Mouse (Mus musculus) hindbrain, embryonic 15.5 days (tissue): ENCODE measurements around the gene Gm10134. TPM values are rescaled to one million over a fixed set of nuclear protein-coding genes. Genes with fewer than 3 reads are reported as not detected.

Source experiments
- ATAC-seq: fragments of 200-750 bp; cut with Nextera tagmentation; 2 replicates; pipeline ENCODE4 v1.8.0; 2017; ENCODE audit warnings: low read depth, moderate number of reproducible peaks, moderate TSS enrichment; ENCODE audit not compliant: low FRiP score
- H3K27ac ChIP-seq: fragments of 300-500 bp; sonication (generic); replicated peaks from 2 replicates; pipeline ENCODE4 v1.5.1; 2015; ENCODE audit warnings: mild to moderate bottlenecking, inconsistent platforms
- H3K27me3 ChIP-seq: fragments of 300-500 bp; sonication (generic); 2 replicates; pipeline ENCODE4 v1.6.1; 2015; ENCODE audit warnings: control low read depth, inconsistent platforms
- H3K36me3 ChIP-seq: fragments of 300-500 bp; sonication (generic); 2 replicates; pipeline ENCODE4 v1.6.1; 2015; ENCODE audit warnings: control low read depth, inconsistent platforms
- H3K4me1 ChIP-seq: fragments of 300-500 bp; sonication (generic); replicated peaks from 2 replicates; pipeline ENCODE4 v1.6.1; 2015; ENCODE audit warnings: control low read depth, inconsistent platforms
- H3K4me2 ChIP-seq: fragments of 300-500 bp; sonication (generic); 2 replicates; pipeline ENCODE4 v1.6.1; 2015; ENCODE audit warnings: moderate library complexity, mild to moderate bottlenecking, inconsistent platforms
- H3K4me3 ChIP-seq: fragments of 300-500 bp; sonication (generic); 2 replicates; pipeline ENCODE4 v1.5.1; 2015; ENCODE audit warnings: mild to moderate bottlenecking, inconsistent platforms
- H3K9ac ChIP-seq: fragments of 300-500 bp; sonication (generic); 2 replicates; pipeline ENCODE4 v1.6.1; 2015; ENCODE audit warnings: inconsistent platforms
- H3K9me3 ChIP-seq: fragments of 300-500 bp; sonication (generic); 2 replicates; pipeline ENCODE4 v1.6.1; 2016; ENCODE audit warnings: control low read depth, inconsistent platforms
- WGBS: fragments of 180-500 bp; shearing (Covaris S2); methylation state at CpG from one replicate; pipeline ENCODE4 v1.1.7; 2015; 5-methylcytosine and 5-hydroxymethylcytosine counted together
- polyA plus RNA-seq: library from polyadenylated mRNA; unstranded; fragments of >200 nt; fragmentation: Nextera tagmentation; extraction: Ambion mirVana; gene quantifications from 2 replicates; pipeline ENCODE4 v1.2.1, GENCODE M21; 2015

The Gm10134 gene
- polyA plus RNA-seq, 1 experiment from 2014 or later, result 2.7 TPM

DNA sequence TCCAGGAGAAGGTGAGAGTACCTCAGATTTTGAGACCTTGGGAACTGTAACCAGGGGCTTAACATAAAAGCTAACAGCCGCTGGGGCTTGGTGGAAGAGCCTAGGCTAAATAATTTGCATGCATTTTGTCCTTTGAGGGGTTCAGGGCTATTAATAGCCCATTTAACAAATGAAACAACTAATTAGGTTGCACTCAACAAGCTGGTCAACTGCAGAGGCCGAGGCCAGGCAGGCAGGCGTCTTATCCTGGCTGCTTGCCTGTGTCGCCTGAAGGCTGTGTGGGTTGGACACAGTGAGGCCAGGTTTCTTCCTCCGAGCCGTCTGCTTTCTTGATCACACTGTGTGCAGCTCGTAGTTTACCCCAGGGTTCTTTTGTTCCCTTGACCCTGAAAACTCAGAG, 29.8 kb downstream of the Gm10134 start:
- no peak for ATAC-seq
- 25% methylated on average over 7 of the region's 7 CpGs for WGBS
- Histone ChIP-seq H3K9me3 (no peaks in the 10 kb centered on the region), H3K36me3 (no peaks in the 10 kb centered on the region), H3K9ac (no peak overlapping the region), H3K27me3 (no peaks in the 10 kb centered on the region), H3K4me1 (peaks cover 98% of the 10 kb centered on the region), H3K27ac (peak overlapping the region; percentile 82), H3K4me2 (peak overlapping the region; percentile 67), H3K4me3 (peak overlapping the region; percentile 1; the same call in 1 of the 2 replicates)

DNA sequence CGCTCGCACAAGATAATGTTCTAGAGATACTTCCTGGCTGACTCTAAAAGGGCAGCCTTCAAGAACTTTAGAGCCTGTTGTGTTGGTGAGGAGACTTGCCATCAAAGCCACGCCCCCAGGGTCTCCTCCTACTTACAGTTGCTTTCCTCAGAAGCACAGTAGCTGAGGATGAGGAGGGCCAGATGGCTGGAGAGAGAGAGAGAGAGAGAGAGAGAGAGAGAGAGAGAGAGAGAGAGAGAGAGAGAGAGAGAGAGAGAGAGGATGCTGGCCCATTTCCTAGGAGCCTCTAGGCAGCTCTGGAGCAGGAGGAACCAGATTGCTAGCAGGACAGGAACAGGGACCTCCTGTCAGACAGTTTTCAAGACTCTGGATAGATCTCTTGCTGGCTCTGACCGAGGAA, 30.3 kb downstream of the Gm10134 start:
- H3K9ac ChIP-seq, result no peak overlapping the region
- H3K4me1 ChIP-seq, result peaks cover 96% of the 10 kb centered on the region
- H3K9me3 ChIP-seq, result no peaks in the 10 kb centered on the region
- H3K4me3 ChIP-seq, result no peak overlapping the region
- H3K27ac ChIP-seq, result peak overlapping the region; percentile 82
- H3K4me2 ChIP-seq, result peak overlapping the region; percentile 67; the same call in 1 of the 2 replicates
- ATAC-seq, result no peak
- H3K27me3 ChIP-seq, result no peaks in the 10 kb centered on the region
- no peaks in the 10 kb centered on the region for H3K36me3 ChIP-seq
- WGBS, result 65% methylated on average over 4 of the region's 4 CpGs

DNA sequence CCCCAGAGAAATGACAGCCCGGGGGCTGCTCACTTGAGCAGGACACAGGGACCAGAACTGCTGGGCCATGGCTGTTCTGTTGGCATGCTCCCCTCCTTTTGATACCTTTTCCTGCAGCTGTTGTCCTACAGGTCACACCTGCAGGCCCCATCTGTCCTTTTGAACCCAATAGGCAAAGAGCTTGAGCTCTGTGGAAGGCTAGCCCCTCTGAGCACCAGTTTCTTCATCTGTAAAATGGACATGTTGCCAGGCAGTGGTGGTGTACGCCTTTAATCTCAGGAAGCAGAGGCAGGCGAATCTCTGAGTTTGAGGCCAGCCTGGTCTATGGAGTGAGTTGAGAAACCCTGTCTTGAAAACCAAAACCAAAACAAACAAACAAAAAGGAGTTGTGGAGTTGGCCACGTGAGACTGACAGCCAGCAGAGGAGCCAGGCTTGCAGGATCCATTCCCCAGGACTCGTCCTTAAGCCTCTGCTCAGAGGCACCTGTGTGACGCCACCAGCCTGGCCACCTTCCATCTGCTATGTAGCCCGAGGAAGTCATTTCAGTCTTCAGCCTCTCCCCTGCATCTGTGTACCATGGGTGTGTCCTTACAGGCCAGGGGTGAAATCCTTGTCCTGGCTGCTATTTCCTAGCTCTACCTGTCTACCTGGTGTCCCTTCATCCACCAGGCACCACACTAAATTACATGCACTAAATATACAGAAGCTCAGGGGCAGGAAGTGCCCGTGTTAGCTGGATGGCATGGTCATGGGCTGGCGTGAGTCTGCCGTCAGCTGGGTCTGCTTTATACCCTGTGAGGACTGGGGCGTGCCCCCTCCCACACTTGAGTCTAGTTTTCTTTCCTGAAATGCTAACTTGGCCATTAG, 31.1 kb downstream of the Gm10134 start:
- Histone ChIP-seq H3K27ac (peak overlapping the region; percentile 42), H3K9ac (no peak overlapping the region), H3K27me3 (no peaks in the 10 kb centered on the region), H3K4me1 (peaks cover 89% of the 10 kb centered on the region), H3K4me2 (no peak overlapping the region), H3K36me3 (peaks cover 2% of the 10 kb centered on the region), H3K9me3 (no peaks in the 10 kb centered on the region), H3K4me3 (no peak overlapping the region)
- WGBS, result 68% methylated on average over 11 of the region's 11 CpGs
- ATAC-seq, result no peak

DNA sequence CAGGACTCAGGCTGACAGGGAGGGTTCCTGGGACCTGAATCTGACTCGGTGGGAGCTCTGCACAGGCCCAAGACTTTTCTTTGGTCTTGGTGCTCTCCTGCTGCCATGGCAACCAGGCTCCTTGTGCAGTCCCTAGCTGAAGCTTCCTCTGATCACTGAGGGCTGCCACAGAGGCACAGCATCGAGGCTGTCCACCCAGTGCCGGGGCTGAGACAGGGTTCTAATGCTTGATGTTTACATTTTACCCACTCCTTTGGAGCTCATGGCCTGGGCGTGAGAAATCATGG, 31.7 kb downstream of the Gm10134 start:
- no peak overlapping the region for H3K4me2 ChIP-seq
- no peaks in the 10 kb centered on the region for H3K27me3 ChIP-seq
- ATAC-seq, result no peak
- H3K4me3 ChIP-seq, result no peak overlapping the region
- no peak overlapping the region for H3K9ac ChIP-seq
- no peak overlapping the region for H3K27ac ChIP-seq
- H3K9me3 ChIP-seq, result no peaks in the 10 kb centered on the region
- peaks cover 83% of the 10 kb centered on the region for H3K4me1 ChIP-seq
- H3K36me3 ChIP-seq, result peaks cover 8% of the 10 kb centered on the region
- 21% methylated on average over 4 of the region's 4 CpGs for WGBS

DNA sequence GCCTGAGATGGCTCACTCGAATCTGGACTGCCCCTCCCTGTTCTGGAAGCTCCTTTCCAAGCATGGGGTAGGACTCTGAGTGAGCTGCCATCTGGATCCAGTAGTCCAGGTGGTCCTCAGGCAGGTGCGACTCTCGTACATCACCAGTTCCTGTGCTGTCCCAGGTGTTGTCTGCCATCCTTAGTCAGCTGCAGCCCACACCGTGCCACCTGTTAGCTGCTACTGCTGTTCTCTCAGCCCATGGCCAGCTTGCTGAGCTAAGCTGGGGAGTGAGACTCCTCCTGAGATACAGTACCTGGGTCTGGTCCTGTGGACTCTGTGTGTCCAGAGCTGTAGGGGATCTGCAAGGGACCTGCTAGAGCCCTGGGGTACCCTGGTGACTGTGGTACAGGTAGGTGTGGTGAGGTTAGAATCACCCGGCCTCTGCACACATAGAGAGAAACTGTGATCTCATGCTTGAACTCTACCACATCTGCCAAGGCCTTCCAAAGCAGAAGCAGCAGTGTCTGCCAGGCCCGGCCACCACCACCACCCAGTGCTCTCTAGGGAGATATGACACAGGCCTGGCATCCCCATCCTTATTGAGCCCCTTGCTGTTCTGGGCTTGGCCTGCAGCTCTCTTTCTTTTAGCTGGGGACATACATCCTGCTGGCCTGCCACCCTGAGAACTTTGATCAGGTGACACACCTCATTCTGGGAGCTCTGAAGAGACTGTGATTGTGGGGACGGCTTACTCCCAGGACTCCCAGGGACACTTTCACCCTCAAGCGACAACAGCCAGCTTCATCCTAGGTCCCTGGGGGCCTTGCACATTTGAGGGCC, 32.3 kb downstream of the Gm10134 start:
- Histone ChIP-seq H3K27ac (peak overlapping the region; percentile 80), H3K4me2 (no peak overlapping the region), H3K9ac (no peak overlapping the region), H3K27me3 (no peaks in the 10 kb centered on the region), H3K36me3 (peaks cover 12% of the 10 kb centered on the region), H3K4me3 (no peak overlapping the region), H3K4me1 (peaks cover 77% of the 10 kb centered on the region), H3K9me3 (no peaks in the 10 kb centered on the region)
- 58% methylated on average over 8 of the region's 8 CpGs for WGBS
- no peak for ATAC-seq

DNA sequence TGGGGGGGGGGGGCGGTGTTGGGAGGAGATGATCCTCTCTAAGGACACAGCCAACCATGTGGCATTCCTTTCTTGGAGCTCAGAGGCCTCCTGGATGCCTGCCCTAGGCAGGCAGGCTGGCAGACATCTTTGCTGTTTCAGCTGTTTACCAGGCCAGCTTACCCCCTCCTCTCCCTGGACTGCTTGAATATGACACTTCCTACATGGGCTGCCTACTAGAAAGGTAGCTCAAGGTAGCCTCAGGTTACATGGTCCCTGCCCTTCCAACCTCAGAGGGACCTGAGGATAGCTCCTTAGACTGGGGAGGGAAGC, 32.9 kb downstream of the Gm10134 start:
- Histone ChIP-seq H3K36me3 (peaks cover 18% of the 10 kb centered on the region), H3K27me3 (no peaks in the 10 kb centered on the region), H3K9me3 (no peaks in the 10 kb centered on the region), H3K4me2 (no peak overlapping the region), H3K27ac (peak overlapping the region; percentile 80), H3K9ac (no peak overlapping the region), H3K4me3 (no peak overlapping the region), H3K4me1 (peaks cover 71% of the 10 kb centered on the region)
- ATAC-seq, result no peak
- WGBS, result 50% methylated on average over 1 of the region's 1 CpGs

DNA sequence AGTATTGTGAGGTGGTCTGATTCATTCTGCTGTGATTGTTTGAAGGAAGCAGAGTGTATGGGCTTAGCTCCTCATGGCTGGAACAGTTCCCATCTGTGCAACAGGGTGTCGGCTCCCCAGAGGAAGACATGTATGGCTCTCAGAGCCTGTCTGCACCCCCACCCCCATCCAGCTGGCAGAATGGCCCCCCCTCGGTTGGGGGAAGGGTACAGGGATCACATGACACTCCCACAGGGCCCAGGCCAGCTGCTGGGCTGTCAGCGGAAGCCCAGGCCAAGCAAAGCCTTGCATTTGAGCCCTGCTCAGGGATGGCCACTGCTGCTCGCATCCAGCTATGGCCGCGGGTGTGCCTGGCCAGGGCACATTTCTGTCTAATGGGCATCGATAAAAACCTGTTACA, 33.3 kb downstream of the Gm10134 start:
- H3K9ac ChIP-seq, result peak overlapping the region; percentile 16; the same call in 1 of the 2 replicates
- peaks cover 22% of the 10 kb centered on the region for H3K36me3 ChIP-seq
- no peak overlapping the region for H3K4me3 ChIP-seq
- peak; percentile 49 for ATAC-seq
- no peaks in the 10 kb centered on the region for H3K27me3 ChIP-seq
- 27% methylated on average over 7 of the region's 7 CpGs for WGBS
- H3K9me3 ChIP-seq, result no peaks in the 10 kb centered on the region
- peaks cover 67% of the 10 kb centered on the region for H3K4me1 ChIP-seq
- no peak overlapping the region for H3K4me2 ChIP-seq
- peak overlapping the region; percentile 80 for H3K27ac ChIP-seq

DNA sequence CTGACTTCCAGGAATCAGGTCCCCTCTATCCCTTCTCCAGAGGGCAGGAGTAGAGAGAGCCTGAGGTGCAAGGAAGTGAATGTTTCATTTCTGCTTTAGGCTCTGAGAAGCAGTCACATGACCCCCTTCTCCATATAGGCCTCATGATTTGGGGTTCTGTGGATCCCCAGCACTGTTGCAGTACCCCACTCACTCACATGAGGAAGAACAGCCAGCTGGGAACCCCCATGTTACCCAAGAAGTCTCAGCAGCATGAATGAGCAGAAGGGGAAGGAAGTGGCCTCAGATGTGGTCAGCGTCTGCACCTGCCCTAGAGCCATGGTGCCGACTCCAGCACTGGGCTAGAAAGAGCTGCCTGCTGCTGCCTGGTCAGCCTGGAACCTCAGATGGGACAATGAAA, 34.1 kb downstream of the Gm10134 start:
- Histone ChIP-seq H3K27ac (peak overlapping the region; percentile 80), H3K9me3 (no peaks in the 10 kb centered on the region), H3K4me3 (no peak overlapping the region), H3K36me3 (peaks cover 29% of the 10 kb centered on the region), H3K4me2 (no peak overlapping the region), H3K4me1 (peaks cover 60% of the 10 kb centered on the region), H3K27me3 (no peaks in the 10 kb centered on the region), H3K9ac (no peak overlapping the region; the same call in 1 of the 2 replicates)
- WGBS, result 83% methylated on average over 2 of the region's 2 CpGs
- ATAC-seq, result no peak

DNA sequence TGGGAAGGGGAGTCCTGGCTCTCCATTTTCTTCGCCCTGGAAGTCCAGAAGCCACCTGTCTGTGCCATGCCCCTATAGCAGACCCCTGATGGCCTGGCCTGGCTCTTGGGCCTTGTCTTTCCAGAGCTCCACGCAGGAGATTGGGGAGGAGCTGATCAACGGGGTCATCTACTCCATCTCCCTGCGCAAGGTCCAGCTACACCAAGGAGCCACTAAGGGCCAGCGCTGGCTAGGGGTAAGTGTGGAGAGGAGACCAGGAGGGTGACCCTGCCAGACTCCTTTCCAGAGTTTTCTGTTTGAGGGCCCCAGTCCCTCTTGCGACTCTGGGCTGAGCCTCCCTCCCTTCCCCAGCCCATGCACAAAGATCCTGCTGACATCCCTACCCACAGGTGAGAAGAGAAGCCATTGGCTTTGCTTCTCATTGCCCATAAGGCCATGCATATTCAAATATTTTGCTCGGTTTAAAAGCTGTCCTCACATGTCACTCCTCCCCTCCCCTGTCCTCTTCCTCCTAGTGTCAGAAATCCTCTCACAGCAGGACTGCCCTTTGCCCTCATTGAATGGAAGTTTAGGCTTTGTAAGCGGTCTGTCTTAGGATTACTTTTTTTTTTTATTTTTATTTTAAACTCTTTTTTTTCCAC, 34.8 kb downstream of the Gm10134 start:
- no peak for ATAC-seq
- WGBS, result 81% methylated on average over 8 of the region's 8 CpGs
- no peak overlapping the region for H3K9ac ChIP-seq

DNA sequence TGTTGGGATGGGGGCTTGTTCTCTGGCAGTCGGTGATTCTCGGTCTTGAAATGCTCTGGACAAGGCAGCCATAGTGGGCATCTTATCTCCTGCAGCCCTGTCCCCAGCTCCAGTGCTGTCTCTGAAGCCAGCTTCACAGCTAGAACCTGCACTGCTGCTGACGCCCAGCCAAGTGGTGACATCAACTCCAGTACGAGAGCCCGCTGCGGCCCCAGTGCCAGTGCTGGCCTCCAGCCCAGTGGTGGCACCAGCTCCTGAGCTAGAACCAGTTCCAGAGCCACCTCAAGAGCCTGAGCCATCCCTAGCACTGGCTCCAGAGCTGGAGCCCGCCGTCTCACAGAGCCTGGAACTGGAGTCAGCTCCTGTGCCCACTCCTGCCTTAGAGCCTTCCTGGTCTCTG, 38.0 kb downstream of the Gm10134 start:
- ATAC-seq, result no peak
- WGBS, result 78% methylated on average over 8 of the region's 8 CpGs
- no peaks in the 10 kb centered on the region for H3K27me3 ChIP-seq

More for the DNA sequence above, 34.8 kb downstream of the Gm10134 start:
- H3K9me3 ChIP-seq, result no peaks in the 10 kb centered on the region
- H3K4me1 ChIP-seq, result peaks cover 52% of the 10 kb centered on the region
- H3K4me2 ChIP-seq, result no peak overlapping the region
- H3K27ac ChIP-seq, result peak overlapping the region; percentile 80; the same call in 1 of the 2 replicates
- peaks cover 37% of the 10 kb centered on the region for H3K36me3 ChIP-seq
- H3K4me3 ChIP-seq, result no peak overlapping the region
- no peaks in the 10 kb centered on the region for H3K27me3 ChIP-seq

DNA sequence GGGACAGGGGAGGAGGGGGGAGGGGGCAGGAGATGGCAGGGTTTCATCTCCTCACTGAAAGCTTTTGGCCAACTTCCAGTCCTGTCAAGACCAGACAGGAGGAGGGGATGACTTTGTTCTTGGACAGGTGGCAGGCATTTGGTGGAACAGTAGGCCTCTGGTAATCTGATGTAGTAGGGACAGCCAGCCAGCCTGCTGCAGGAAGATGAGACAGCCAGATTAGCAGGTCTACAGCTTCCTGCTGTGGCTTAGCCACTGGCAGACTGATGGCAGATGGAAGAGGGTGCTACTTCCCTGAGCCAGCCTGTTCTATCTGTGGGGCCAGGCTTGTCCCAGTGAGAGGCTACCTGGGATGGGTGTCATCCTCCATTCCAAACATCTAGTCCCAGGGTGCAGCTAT, 40.1 kb downstream of the Gm10134 start:
- H3K4me3 ChIP-seq, result no peak overlapping the region
- H3K27ac ChIP-seq, result peak overlapping the region; percentile 47; the same call in 1 of the 2 replicates
- 0 out of 2 replicates have a peak, but pooled peaks cover 5% of the 10 kb centered on the region for H3K4me1 ChIP-seq
- ATAC-seq, result no peak
- H3K9ac ChIP-seq, result no peak overlapping the region
- no peak overlapping the region for H3K4me2 ChIP-seq
- no peaks in the 10 kb centered on the region for H3K27me3 ChIP-seq
- H3K36me3 ChIP-seq, result peaks cover 84% of the 10 kb centered on the region
- H3K9me3 ChIP-seq, result no peaks in the 10 kb centered on the region

More for the DNA sequence above, 38.0 kb downstream of the Gm10134 start:
- Histone ChIP-seq H3K36me3 (peaks cover 63% of the 10 kb centered on the region), H3K9me3 (no peaks in the 10 kb centered on the region), H3K4me3 (no peak overlapping the region), H3K27ac (no peak overlapping the region), H3K4me1 (peaks cover 25% of the 10 kb centered on the region), H3K9ac (no peak overlapping the region), H3K4me2 (no peak overlapping the region)

DNA sequence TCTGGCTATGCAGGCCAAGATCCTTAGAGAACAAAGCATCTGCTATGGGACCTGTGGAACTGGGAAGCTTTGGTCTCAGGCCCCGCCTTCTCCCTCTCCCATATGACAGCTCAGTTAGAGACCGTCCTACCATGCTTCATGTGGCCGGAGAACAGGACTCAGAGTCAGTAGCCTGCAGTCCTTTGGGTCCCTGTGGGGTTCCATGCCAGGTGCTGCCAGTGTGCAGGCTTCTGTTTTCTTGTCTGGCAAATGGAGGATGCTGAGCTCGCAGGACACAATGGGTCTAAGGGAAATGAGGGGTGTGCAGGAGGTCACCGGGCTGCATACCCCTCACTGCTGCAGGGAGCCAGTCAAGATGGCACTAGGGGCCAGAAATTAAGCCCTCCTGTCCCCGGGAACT, 40.7 kb downstream of the Gm10134 start:
- H3K4me1 ChIP-seq, result 0 out of 2 replicates have a peak, but pooled peaks cover 5% of the 10 kb centered on the region
- 59% methylated on average over 6 of the region's 6 CpGs for WGBS
- no peaks in the 10 kb centered on the region for H3K27me3 ChIP-seq
- H3K27ac ChIP-seq, result peak overlapping the region; percentile 47; the same call in 1 of the 2 replicates
- H3K4me3 ChIP-seq, result no peak overlapping the region
- no peak overlapping the region for H3K9ac ChIP-seq
- ATAC-seq, result no peak
- H3K9me3 ChIP-seq, result no peaks in the 10 kb centered on the region
- H3K4me2 ChIP-seq, result no peak overlapping the region
- H3K36me3 ChIP-seq, result peaks cover 89% of the 10 kb centered on the region
